Mouse (Mus musculus): ENCODE measurements around the gene Crisp2. TPM values are rescaled to one million over a fixed set of nuclear protein-coding genes. Genes with fewer than 3 reads are reported as not detected.
"Not testable (repeated sequence)": the region's sequence is repeated elsewhere in the genome, so short reads cannot be mapped to it uniquely, and the experiment has no call there.

The Crisp2 gene
- total and polyA plus RNA-seq, 2 experiments from 2014 or later = not detected

DNA sequence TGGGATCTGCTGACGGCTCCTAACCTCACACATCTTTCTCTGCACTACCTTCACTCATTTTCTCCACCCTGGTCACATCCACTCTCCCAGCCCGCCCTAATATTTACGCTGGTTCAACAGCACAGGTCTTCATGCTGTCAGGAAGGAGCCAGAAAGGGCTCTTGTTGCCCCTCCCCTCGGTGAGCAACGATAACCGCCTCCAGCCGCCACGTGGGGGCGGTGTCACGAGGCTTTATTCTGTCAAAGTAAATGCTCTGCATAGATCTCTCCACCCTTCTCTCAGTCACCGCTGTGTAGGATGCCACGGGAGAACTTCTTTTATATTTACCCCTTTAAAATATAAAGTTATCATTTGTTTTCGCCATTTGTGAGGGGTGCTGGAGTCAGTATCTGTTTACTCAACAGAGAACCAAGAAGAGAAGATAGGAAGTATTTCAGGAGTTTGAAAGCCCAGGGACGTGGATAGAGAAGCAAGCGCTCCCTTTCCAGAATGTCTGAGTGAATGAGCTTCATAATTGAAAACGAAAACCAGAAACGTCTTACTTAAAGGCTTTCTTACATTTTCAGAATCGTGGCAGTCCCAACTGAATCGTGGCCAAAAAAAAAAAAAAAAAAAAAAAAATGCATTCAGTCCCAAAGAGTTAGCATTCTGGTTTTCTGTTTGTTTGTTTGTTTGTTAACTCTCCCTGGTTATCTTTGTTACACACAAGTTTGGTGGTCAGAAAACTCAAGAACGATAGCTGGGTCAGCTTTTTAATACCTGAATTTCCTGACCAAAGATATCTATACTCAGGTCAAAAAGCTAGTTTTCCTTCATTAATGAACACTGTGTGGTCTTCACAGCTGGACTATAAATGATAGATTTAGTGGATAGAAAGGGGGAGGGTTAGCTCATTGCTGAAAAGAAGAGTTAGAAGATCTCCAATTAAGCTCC is 12.6 kb downstream of the Crisp2 start:
- Histone ChIP-seq H3K9me3 (ENCODE audit: low read length) (no peaks in the 10 kb centered on the region), H3K27ac (no peak overlapping the region), H3K36me3 (ENCODE audit: insufficient read depth, low read length) (no peaks in the 10 kb centered on the region), H3K4me3 (ENCODE audit: low read length) (no peak overlapping the region), H3K9ac (replicated peaks; ENCODE audit: low read length) (no peak overlapping the region), H3K4me2 (ENCODE audit: low read depth, low read length) (no peak overlapping the region), H3K4me1 (ENCODE audit: insufficient read depth, low read length) (no peaks in the 10 kb centered on the region), H3K27me3 (ENCODE audit: insufficient read depth, low read length) (no peaks in the 10 kb centered on the region)
- DNase-seq (ENCODE audit: low spot score) = peak; percentile 5
- 63% methylated on average over 20 of the region's 20 CpGs for WGBS
- TF ChIP-seq CTCF (IDR thresholded peaks at IDR 0.05; ENCODE audit: low read depth) = peak; percentile 30; the same call in 1 of the 2 replicates
- ATAC-seq = no peak

DNA sequence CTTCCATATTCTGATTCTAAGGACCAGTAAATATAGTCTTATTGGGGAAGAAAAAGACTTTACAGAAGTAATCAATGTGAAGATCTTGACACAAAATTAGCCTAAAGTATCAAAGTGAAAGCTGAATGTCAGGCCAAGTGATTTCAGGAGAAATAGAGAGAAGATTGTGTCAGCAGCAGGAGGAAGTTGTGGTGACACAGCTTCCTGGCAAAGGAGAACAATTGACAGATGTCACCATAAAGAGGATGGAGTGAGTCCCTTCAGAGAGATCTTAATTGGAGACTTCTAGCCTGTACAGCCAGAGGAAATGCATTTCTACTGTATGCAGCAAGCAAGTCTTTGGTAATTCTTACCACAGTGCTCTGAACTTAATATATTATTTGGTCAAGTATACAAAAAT is 16.9 kb downstream of the Crisp2 start:
- Histone ChIP-seq H3K27ac (no peak overlapping the region), H3K4me2 (ENCODE audit: low read depth, low read length) (no peak overlapping the region), H3K4me3 (ENCODE audit: low read length) (no peak overlapping the region), H3K27me3 (ENCODE audit: insufficient read depth, low read length) (no peaks in the 10 kb centered on the region), H3K36me3 (ENCODE audit: insufficient read depth, low read length) (no peaks in the 10 kb centered on the region), H3K9me3 (ENCODE audit: low read length) (no peaks in the 10 kb centered on the region), H3K4me1 (ENCODE audit: insufficient read depth, low read length) (no peaks in the 10 kb centered on the region), H3K9ac (replicated peaks; ENCODE audit: low read length) (no peak overlapping the region)
- no peak for DNase-seq (ENCODE audit: low spot score)
- TF ChIP-seq CTCF (IDR thresholded peaks at IDR 0.05; ENCODE audit: low read depth) = no peak
- no peak for ATAC-seq

DNA sequence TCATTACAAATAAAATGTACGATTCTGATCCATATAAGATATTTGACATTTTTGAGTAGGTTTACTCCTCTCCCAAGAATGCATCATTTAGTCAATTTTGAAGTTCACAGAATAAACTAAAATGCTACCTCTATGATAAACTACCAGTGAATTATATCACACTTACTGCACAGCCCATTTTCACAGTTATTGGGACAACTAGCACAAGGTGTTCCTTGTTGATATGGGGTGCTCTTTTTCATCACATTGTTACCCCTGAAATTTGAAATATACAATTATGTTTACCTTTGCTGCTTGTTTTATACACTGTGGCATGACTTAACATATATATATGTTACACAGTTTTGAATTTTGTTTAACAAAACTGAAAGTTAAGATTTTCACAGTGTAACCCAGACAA is 39.7 kb downstream of the Crisp2 start:
- Histone ChIP-seq H3K4me2 (ENCODE audit: low read depth, low read length) (no peak overlapping the region), H3K9me3 (ENCODE audit: low read length) (no peaks in the 10 kb centered on the region), H3K27me3 (ENCODE audit: insufficient read depth, low read length) (no peaks in the 10 kb centered on the region), H3K4me3 (ENCODE audit: low read length) (no peak overlapping the region), H3K27ac (no peak overlapping the region), H3K4me1 (ENCODE audit: insufficient read depth, low read length) (no peaks in the 10 kb centered on the region), H3K36me3 (ENCODE audit: insufficient read depth, low read length) (no peaks in the 10 kb centered on the region), H3K9ac (replicated peaks; ENCODE audit: low read length) (no peak overlapping the region)
- no peak for ATAC-seq
- no peak for TF ChIP-seq CTCF (IDR thresholded peaks at IDR 0.05; ENCODE audit: low read depth)
- WGBS = 71% methylated on average over 1 of the region's 1 CpGs
- DNase-seq (ENCODE audit: low spot score) = no peak

DNA sequence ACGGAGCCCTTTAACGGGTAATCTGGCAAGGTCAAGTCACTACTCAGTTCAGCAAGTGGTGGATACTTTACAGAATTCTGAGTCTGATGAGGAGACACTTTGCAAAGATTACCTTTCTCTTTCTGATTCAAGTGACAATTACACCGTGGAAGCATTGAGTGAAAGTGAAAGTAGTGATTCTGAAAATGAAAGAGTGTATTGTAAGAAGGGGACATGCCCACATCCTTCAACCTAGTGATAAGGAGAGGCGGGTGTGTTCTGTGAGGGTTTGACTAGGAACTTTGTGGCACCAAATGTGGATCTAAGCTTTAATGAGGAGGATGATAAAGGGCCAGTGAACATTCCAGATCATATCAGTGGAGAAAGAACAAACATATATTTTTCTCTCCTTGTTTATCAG is 43.1 kb downstream of the Crisp2 start:
- no peak for DNase-seq (ENCODE audit: low spot score)
- ATAC-seq = no peak
- WGBS = 81% methylated on average over 4 of the region's 4 CpGs
- Histone ChIP-seq H3K27ac (no peak overlapping the region), H3K9me3 (ENCODE audit: low read length) (no peaks in the 10 kb centered on the region), H3K27me3 (ENCODE audit: insufficient read depth, low read length) (no peaks in the 10 kb centered on the region), H3K4me1 (ENCODE audit: insufficient read depth, low read length) (no peaks in the 10 kb centered on the region), H3K36me3 (ENCODE audit: insufficient read depth, low read length) (no peaks in the 10 kb centered on the region), H3K9ac (replicated peaks; ENCODE audit: low read length) (no peak overlapping the region), H3K4me3 (ENCODE audit: low read length) (no peak overlapping the region), H3K4me2 (ENCODE audit: low read depth, low read length) (no peak overlapping the region)
- TF ChIP-seq CTCF (IDR thresholded peaks at IDR 0.05; ENCODE audit: low read depth) = no peak

DNA sequence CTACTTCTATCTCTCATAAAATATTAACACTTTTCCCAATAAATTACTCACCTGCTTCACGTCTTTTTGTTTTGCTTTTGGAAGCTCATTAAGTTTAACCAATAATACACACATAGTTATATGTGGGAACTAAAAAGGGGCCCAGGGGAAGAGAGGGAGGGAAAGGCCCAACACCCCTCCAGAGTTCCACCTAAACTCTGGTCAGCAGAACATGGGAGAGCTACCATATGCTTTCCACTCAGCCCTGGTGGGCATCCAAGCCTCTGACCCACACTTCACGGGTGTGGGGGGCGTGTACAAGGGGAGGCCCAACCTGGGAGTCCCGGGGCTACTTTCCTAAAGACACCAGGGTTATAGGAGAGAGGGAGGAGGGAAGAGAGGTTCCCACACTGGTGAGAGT is 75.1 kb downstream of the Crisp2 start:
- Histone ChIP-seq H3K9me3 (ENCODE audit: low read length) (no peaks in the 10 kb centered on the region), H3K4me2 (ENCODE audit: low read depth, low read length) (no peak overlapping the region), H3K27me3 (ENCODE audit: insufficient read depth, low read length) (no peaks in the 10 kb centered on the region), H3K9ac (replicated peaks; ENCODE audit: low read length) (no peak overlapping the region), H3K27ac (no peak overlapping the region), H3K4me1 (ENCODE audit: insufficient read depth, low read length) (no peaks in the 10 kb centered on the region), H3K36me3 (ENCODE audit: insufficient read depth, low read length) (no peaks in the 10 kb centered on the region), H3K4me3 (ENCODE audit: low read length) (no peak overlapping the region)
- ATAC-seq (no peak), DNase-seq (ENCODE audit: low spot score) (no peak)
- WGBS = 56% methylated on average over 4 of the region's 4 CpGs
- no peak for TF ChIP-seq CTCF (IDR thresholded peaks at IDR 0.05; ENCODE audit: low read depth)

DNA sequence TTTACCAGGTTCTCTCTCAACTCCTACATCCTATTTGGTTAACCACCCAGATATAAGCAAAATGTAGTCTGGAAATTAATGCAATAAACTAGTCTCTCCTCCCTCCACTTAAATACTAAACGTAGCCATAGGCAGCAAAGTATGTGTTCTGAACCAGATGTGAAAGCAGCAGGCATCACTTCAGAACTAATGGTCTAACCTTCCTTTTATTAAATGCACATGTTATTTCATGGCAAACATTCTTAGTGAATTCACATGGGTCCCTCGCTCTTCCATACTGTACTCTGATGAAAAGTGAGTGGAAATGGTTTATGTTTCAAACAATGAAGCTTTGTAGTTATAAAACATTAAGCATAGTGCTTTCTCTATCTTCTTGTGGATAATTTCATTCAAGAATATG is 75.5 kb downstream of the Crisp2 start:
- no peaks in the 10 kb centered on the region for H3K9me3 ChIP-seq (ENCODE audit: low read length)
- no peaks in the 10 kb centered on the region for H3K4me1 ChIP-seq (ENCODE audit: insufficient read depth, low read length)
- H3K4me2 ChIP-seq (ENCODE audit: low read depth, low read length) = no peak overlapping the region
- no peak overlapping the region for H3K9ac ChIP-seq (replicated peaks; ENCODE audit: low read length)
- WGBS = 80% methylated on average over 2 of the region's 2 CpGs
- ATAC-seq (no peak), DNase-seq (ENCODE audit: low spot score) (no peak)
- TF ChIP-seq CTCF (IDR thresholded peaks at IDR 0.05; ENCODE audit: low read depth) = no peak
- no peaks in the 10 kb centered on the region for H3K27me3 ChIP-seq (ENCODE audit: insufficient read depth, low read length)
- no peak overlapping the region for H3K4me3 ChIP-seq (ENCODE audit: low read length)
- H3K36me3 ChIP-seq (ENCODE audit: insufficient read depth, low read length) = no peaks in the 10 kb centered on the region
- no peak overlapping the region for H3K27ac ChIP-seq

DNA sequence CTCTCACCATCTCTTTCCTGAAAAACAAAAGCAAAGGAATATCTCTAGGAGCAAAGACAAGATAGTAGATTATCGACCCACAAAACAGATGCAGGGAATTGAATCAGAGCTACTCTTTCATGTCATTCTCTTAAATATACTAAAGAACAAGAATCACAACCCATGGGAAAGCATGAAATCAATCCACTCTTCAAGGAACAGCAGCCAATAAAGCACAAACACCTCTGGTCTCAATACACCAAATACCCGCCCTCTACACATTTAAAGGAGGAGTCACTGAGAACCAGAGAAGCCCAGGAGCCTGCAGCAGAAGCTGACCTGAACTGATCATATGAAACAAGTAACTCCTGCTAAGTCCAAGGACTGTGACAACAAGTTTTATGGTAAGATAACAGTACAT is 80.0 kb downstream of the Crisp2 start, which contains the start of gene Esp1:
Esp1 (plus strand) TSS at position 301 of the 400 bp plus-strand sequence.
- Histone ChIP-seq H3K4me1 (ENCODE audit: insufficient read depth, low read length) (no peaks in the 10 kb centered on the region), H3K4me3 (ENCODE audit: low read length) (no peak within 1 kb of the TSS), H3K9me3 (ENCODE audit: low read length) (no peaks in the 10 kb centered on the region), H3K9ac (replicated peaks; ENCODE audit: low read length) (no peak within 1 kb of the TSS), H3K4me2 (ENCODE audit: low read depth, low read length) (no peak within 1 kb of the TSS), H3K27me3 (ENCODE audit: insufficient read depth, low read length) (no peaks in the 10 kb centered on the region), H3K27ac (no peak within 1 kb of the TSS), H3K36me3 (ENCODE audit: insufficient read depth, low read length) (no peaks in the 10 kb centered on the region)
- 92% methylated on average over 2 of the region's 2 CpGs for WGBS
- DNase-seq (ENCODE audit: low spot score) = no peak
- no peak for TF ChIP-seq CTCF (IDR thresholded peaks at IDR 0.05; ENCODE audit: low read depth)
- no peak for ATAC-seq

DNA sequence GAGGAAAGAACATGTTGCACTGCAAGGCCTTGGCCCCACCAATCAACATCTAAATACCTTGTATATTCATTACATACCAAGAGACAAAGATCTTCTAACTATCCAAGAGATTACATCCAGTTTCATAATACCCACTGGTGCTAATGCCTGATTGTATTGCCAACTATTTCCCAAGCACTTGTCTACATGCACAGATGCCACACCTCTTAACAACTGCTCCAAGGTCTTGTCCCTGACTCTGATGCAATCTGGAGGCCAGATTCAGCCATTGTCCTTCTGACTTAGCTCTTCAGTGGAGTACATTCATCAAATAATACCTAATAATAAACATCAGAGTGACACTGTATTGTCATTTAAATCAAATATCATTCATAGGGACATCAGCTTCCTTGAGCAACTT is 89.7 kb downstream of the Crisp2 start:
- H3K4me1 ChIP-seq (ENCODE audit: insufficient read depth, low read length); ATAC-seq; H3K27ac ChIP-seq; H3K9ac ChIP-seq (replicated peaks; ENCODE audit: low read length); H3K4me2 ChIP-seq (ENCODE audit: low read depth, low read length); H3K36me3 ChIP-seq (ENCODE audit: insufficient read depth, low read length); DNase-seq (ENCODE audit: low spot score); H3K9me3 ChIP-seq (ENCODE audit: low read length); H3K4me3 ChIP-seq (ENCODE audit: low read length); H3K27me3 ChIP-seq (ENCODE audit: insufficient read depth, low read length): not testable (repeated sequence)

Measured in hindbrain, postnatal 0 days (tissue).